In the genomic region with DNA sequence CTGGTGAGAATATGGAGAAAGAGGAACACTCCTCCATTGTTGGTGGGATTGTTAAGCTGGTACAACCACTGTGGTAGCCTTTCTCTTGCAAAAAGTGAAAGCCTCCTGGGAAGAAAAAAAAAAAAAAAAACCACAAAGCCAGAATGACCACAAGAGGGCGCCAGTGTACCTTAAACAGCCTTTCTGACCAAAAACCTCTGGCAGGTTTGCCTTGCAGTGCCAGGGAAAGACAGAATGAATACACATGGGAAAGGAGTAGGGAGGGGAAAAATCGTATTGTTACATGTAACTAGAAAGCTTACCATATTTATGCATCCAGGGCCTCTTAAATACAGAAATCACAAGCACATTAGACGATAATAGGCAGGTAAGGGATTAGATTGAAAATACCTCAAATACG, we compare ENCODE assay signal across 9 mouse cellular contexts.
A peak's percentile ranks its signal among the peaks of the same experiment; 100 is the strongest.
DNase-seq lines count a peak whose midpoint lies in the region; ATAC-seq lines count a peak whose summit lies in the region.
"Had no signal": no experiment of that assay in that cellular context is flagged by ENCODE, and none has a peak within 500 bp of the region (broad histone marks: within the 10 kb centered on the region; RNA-seq: fewer than 3 reads in every experiment).

No protein-coding gene starts in this region.

- DNase-seq in forebrain, embryonic 14.5 days (ENCODE audit: low spot score) = peak; percentile 89
- DNase-seq in A20 (ENCODE audit: low read depth, low spot score) = peak; percentile 45
- peak; percentile 87 for DNase-seq in brain, adult 2 months (ENCODE audit: low read depth, low spot score)
- peak; percentile 36 for DNase-seq in fibroblast of lung, adult 2 months (ENCODE audit: low read depth)
- peak; percentile 18 for DNase-seq in layer of hippocampus, adult 9-10 months (ENCODE audit: low spot score)
- DNase-seq in telencephalon, adult 2 months (ENCODE audit: low read depth, low spot score) = peak; percentile 67
- DNase-seq: liver, embryonic 13.5 days had no signal

- ATAC-seq in forebrain, embryonic 14.5 days = no peak
- ATAC-seq in forebrain, embryonic 13.5 days = no peak
- peak; percentile 57 for ATAC-seq in megakaryocyte progenitor cell, adult 5-6 weeks (replicated peaks; ENCODE audit: poor library complexity)

- WGBS in forebrain, embryonic 14.5 days = 37% methylated on average over 4 of the region's 4 CpGs
- WGBS in forebrain, embryonic 13.5 days = 42% methylated on average over 4 of the region's 4 CpGs

- no peak overlapping the region for H3K9ac ChIP-seq in forebrain, embryonic 14.5 days (ENCODE audit: low read length)
- H3K9ac ChIP-seq in forebrain, embryonic 13.5 days = no peak overlapping the region
- H3K9ac ChIP-seq: liver, embryonic 13.5 days had no signal

- H3K27ac ChIP-seq in forebrain, embryonic 14.5 days (ENCODE audit: low read depth, low read length) = no peak overlapping the region
- H3K27ac ChIP-seq in forebrain, embryonic 13.5 days = no peak overlapping the region
- H3K27ac ChIP-seq: liver, embryonic 13.5 days had no signal

- no peak overlapping the region for H3K4me2 ChIP-seq in forebrain, embryonic 14.5 days (ENCODE audit: low read length)
- no peak overlapping the region for H3K4me2 ChIP-seq in forebrain, embryonic 13.5 days
- H3K4me2 ChIP-seq: liver, embryonic 13.5 days had no signal

- H3K4me3 ChIP-seq in forebrain, embryonic 14.5 days (ENCODE audit: low read depth, low read length) = no peak overlapping the region
- H3K4me3 ChIP-seq in forebrain, embryonic 13.5 days = no peak overlapping the region
- H3K4me3 ChIP-seq: liver, embryonic 13.5 days had no signal

- H3K4me1 ChIP-seq in forebrain, embryonic 14.5 days (ENCODE audit: control insufficient read depth, insufficient read depth, low read length) = no peaks in the 10 kb centered on the region
- no peaks in the 10 kb centered on the region for H3K4me1 ChIP-seq in forebrain, embryonic 13.5 days
- H3K4me1 ChIP-seq: liver, embryonic 13.5 days had no signal

- no peaks in the 10 kb centered on the region for H3K27me3 ChIP-seq in forebrain, embryonic 14.5 days (replicated peaks; ENCODE audit: control insufficient read depth, insufficient read depth, low read length)
- no peaks in the 10 kb centered on the region for H3K27me3 ChIP-seq in forebrain, embryonic 13.5 days
- H3K27me3 ChIP-seq: liver, embryonic 13.5 days had no signal

- no peaks in the 10 kb centered on the region for H3K9me3 ChIP-seq in forebrain, embryonic 14.5 days (replicated peaks; ENCODE audit: control insufficient read depth, low read length)
- H3K9me3 ChIP-seq in forebrain, embryonic 13.5 days (replicated peaks) = no peaks in the 10 kb centered on the region
- H3K9me3 ChIP-seq: liver, embryonic 13.5 days had no signal

- no peaks in the 10 kb centered on the region for H3K36me3 ChIP-seq in forebrain, embryonic 14.5 days (ENCODE audit: control insufficient read depth, insufficient read depth, low read length)
- no peaks in the 10 kb centered on the region for H3K36me3 ChIP-seq in forebrain, embryonic 13.5 days (ENCODE audit: poor library complexity, severe bottlenecking)
- H3K36me3 ChIP-seq: liver, embryonic 13.5 days had no signal

Comparison
In these comparisons a context has a peak if more than half of its experiments do, and no peak if none do; other contexts are left out.
1. DNase-seq: peak in every context shown above with its lines; median percentile 89 in forebrain, embryonic 14.5 days; 87 in brain, adult 2 months; 67 in telencephalon, adult 2 months; 45 in A20; 36 in fibroblast of lung, adult 2 months; 18 in layer of hippocampus, adult 9-10 months.